ENCODE assay signal across 17 mouse cellular contexts in genomic region chr3:104987884-104988283, GRCm38 (mm10). TPM values are rescaled to one million over a fixed set of nuclear protein-coding genes. Genes with fewer than 3 reads are reported as not detected.
"Had no signal": no experiment of that assay in that cellular context is flagged by ENCODE, and none has a peak within 500 bp of the region (broad histone marks: within the 10 kb centered on the region; RNA-seq: fewer than 3 reads in every experiment).

No protein-coding gene starts in this region.

- H3K4me3 ChIP-seq: neural tube, embryonic 13.5 days; neural tube, embryonic 15.5 days; stomach, embryonic 15.5 days had no signal

- DNase-seq: retina, postnatal 1 day; right cerebral cortex, adult 18-20 months; right cerebral cortex, postnatal 14 days; right cerebral cortex, postnatal 25 days; right cerebral cortex, postnatal 4 days; spleen, adult 18-20 months; thymus, adult 18-20 months; thymus, adult 2 months; thymus, postnatal 14 days; thymus, postnatal 25 days; thymus, postnatal 36 days; thymus, postnatal 4 days had no signal

- H3K9me3 ChIP-seq: neural tube, embryonic 13.5 days; neural tube, embryonic 15.5 days; stomach, embryonic 15.5 days had no signal

- H3K4me2 ChIP-seq: neural tube, embryonic 13.5 days; neural tube, embryonic 15.5 days; stomach, embryonic 15.5 days had no signal

- H3K36me3 ChIP-seq: neural tube, embryonic 13.5 days; neural tube, embryonic 15.5 days; stomach, embryonic 15.5 days had no signal

- H3K9ac ChIP-seq: neural tube, embryonic 13.5 days; neural tube, embryonic 15.5 days; stomach, embryonic 15.5 days had no signal

- H3K27ac ChIP-seq: neural tube, embryonic 13.5 days; neural tube, embryonic 15.5 days; stomach, embryonic 15.5 days; stomach, postnatal 0 days had no signal

- H3K27me3 ChIP-seq: neural tube, embryonic 13.5 days; neural tube, embryonic 15.5 days; stomach, embryonic 15.5 days had no signal

RNA-seq across cellular contexts. Expression of gene Wnt2b, which starts 26.2 kb away (rescaled TPM):
- total RNA-seq: neutrophil, adult 5-6 weeks had no signal
